Mouse (Mus musculus) thymus, adult 2 months (tissue): Measurements from ENCODE around the gene Slc25a44.
"Not testable (repeated sequence)": the region's sequence is repeated elsewhere in the genome, so short reads cannot be mapped to it uniquely, and the experiment has no call there.

Experiments
- CTCF ChIP-seq: fragments of 200-500 bp; IDR thresholded peaks from 2 replicates; pipeline ENCODE4 v1.5.1; 2012; ENCODE audit warnings: mild to moderate bottlenecking, control low read depth, low read length, moderate library complexity, borderline replicate concordance; ENCODE audit not compliant: control insufficient read depth, poor library complexity, insufficient read depth; ENCODE audit errors: extremely low read depth
- POLR2A ChIP-seq: fragments of 200-500 bp; IDR thresholded peaks from 2 replicates; pipeline ENCODE4 v1.6.1; 2012; ENCODE audit warnings: mild to moderate bottlenecking, low read length, control low read depth, moderate library complexity; ENCODE audit not compliant: control insufficient read depth, poor library complexity, insufficient read depth; ENCODE audit errors: extremely low read depth

- TF ChIP-seq CTCF: not testable (repeated sequence)
- TF ChIP-seq POLR2A: 0 out of 2 replicates have a peak, but pooled peaks have one; percentile 22
Measured at GRCm38 (mm10) chr3:88366830-88367428, 58.0 kb downstream of the Slc25a44 start.
